Mouse (Mus musculus) ES-E14 (cell line): ENCODE measurements around the gene Ltb4r2.

Experiments
- CHD2 ChIP-seq: IDR thresholded peaks from 2 replicates; pipeline ENCODE4 v1.6.1; 2014; ENCODE audit warnings: mild to moderate bottlenecking, low read depth, low read length, inconsistent platforms
- HCFC1 ChIP-seq: IDR thresholded peaks from 2 replicates; pipeline ENCODE4 v1.6.1; 2012; ENCODE audit warnings: low read length, inconsistent platforms, borderline replicate concordance; ENCODE audit not compliant: insufficient read depth
- MAFK ChIP-seq: IDR thresholded peaks from 2 replicates; pipeline ENCODE4 v1.6.1; 2014; ENCODE audit warnings: mild to moderate bottlenecking, low read depth, low read length, inconsistent platforms; ENCODE audit not compliant: insufficient read depth

GRCm38 (mm10) chr14:55719737-55720136 is 41.5 kb upstream of the Ltb4r2 start:
- TF ChIP-seq HCFC1 (no peak), MAFK (no peak), CHD2 (no peak)
